Mouse (Mus musculus) telencephalon, adult 2 months (tissue): ENCODE measurements around the gene Syngr1.

Experiments
- DNase-seq: peaks from one replicate; pipeline ENCODE4 v3.0.0-alpha.2; 2011; ENCODE audit warnings: low read depth, low spot score

The Syngr1 gene

GRCm38 (mm10) chr15:80091121-80091955 is at the start of gene Syngr1, which contains the start of gene Rpl3:
Gene Syngr1, plus strand, starts transcription at chr15:80091334.
Gene Rpl3, minus strand, starts transcription at chr15:80091868.
- DNase-seq, result no peak

GRCm38 (mm10) chr15:80042152-80042551 is 49.0 kb upstream of the Syngr1 start:
- no peak for DNase-seq

- no peak for DNase-seq
These were observed 46.9 kb upstream of the Syngr1 start for GRCm38 (mm10) chr15:80044249-80044648.

- DNase-seq, result no peak
These were observed 45.4 kb upstream of the Syngr1 start for GRCm38 (mm10) chr15:80045749-80046148.

- DNase-seq, result no peak
These were observed 43.9 kb upstream of the Syngr1 start for GRCm38 (mm10) chr15:80047242-80047641.

- DNase-seq, result no peak
These were observed 43.2 kb upstream of the Syngr1 start for GRCm38 (mm10) chr15:80047973-80048372.

GRCm38 (mm10) chr15:80050093-80050492 is 41.0 kb upstream of the Syngr1 start:
- no peak for DNase-seq

GRCm38 (mm10) chr15:80051092-80051761 is 39.9 kb upstream of the Syngr1 start:
- no peak for DNase-seq

GRCm38 (mm10) chr15:80051782-80052181 is 39.4 kb upstream of the Syngr1 start:
- DNase-seq, result no peak

- DNase-seq, result no peak
These were observed 37.6 kb upstream of the Syngr1 start for GRCm38 (mm10) chr15:80053381-80054033.

- DNase-seq, result no peak
These were observed 37.0 kb upstream of the Syngr1 start for GRCm38 (mm10) chr15:80054034-80054710.

GRCm38 (mm10) chr15:80058151-80058550 is 33.0 kb upstream of the Syngr1 start:
- DNase-seq, result no peak

GRCm38 (mm10) chr15:80059606-80060005 is 31.5 kb upstream of the Syngr1 start:
- no peak for DNase-seq

GRCm38 (mm10) chr15:80060356-80061070 is 30.6 kb upstream of the Syngr1 start:
- DNase-seq, result no peak

- DNase-seq, result no peak
These were observed 30.0 kb upstream of the Syngr1 start for GRCm38 (mm10) chr15:80061071-80061550.

GRCm38 (mm10) chr15:80062339-80062738 is 28.8 kb upstream of the Syngr1 start:
- DNase-seq, result no peak

- DNase-seq, result no peak
These were observed 28.3 kb upstream of the Syngr1 start for GRCm38 (mm10) chr15:80062821-80063220.

GRCm38 (mm10) chr15:80064965-80065364 is 26.2 kb upstream of the Syngr1 start:
- no peak for DNase-seq

GRCm38 (mm10) chr15:80065414-80065813 is 25.7 kb upstream of the Syngr1 start:
- DNase-seq, result no peak

GRCm38 (mm10) chr15:80066538-80066937 is 24.6 kb upstream of the Syngr1 start:
- DNase-seq, result no peak

GRCm38 (mm10) chr15:80069171-80069570 is 22.0 kb upstream of the Syngr1 start:
- no peak for DNase-seq
